Mouse (Mus musculus): ENCODE data around the gene Vmn2r40.

The Vmn2r40 gene

GRCm38 (mm10) chr7:8931335-8931734 is at the start of gene Vmn2r40:
Vmn2r40 (minus strand) TSS chr7:8931435.
- no CpG with 5 or more reads among the region's 1 CpGs for WGBS
